In genomic region chr17:85607556-85608365, GRCm38 (mm10) we compare ENCODE assay signal across 14 mouse cellular contexts. TPM values are rescaled to one million over a fixed set of nuclear protein-coding genes. Genes with fewer than 3 reads are reported as not detected.
A peak's percentile ranks its signal among the peaks of the same experiment; 100 is the strongest.
DNase-seq lines count a peak whose midpoint lies in the region; ATAC-seq lines count a peak whose summit lies in the region.
"Had no signal": no experiment of that assay in that cellular context is flagged by ENCODE, and none has a peak within 500 bp of the region (broad histone marks: within the 10 kb centered on the region; RNA-seq: fewer than 3 reads in every experiment).

No protein-coding gene starts in this region.

- peaks cover 98% of the 10 kb centered on the region for H3K27me3 ChIP-seq in embryonic facial prominence, embryonic 10.5 days (replicated peaks; ENCODE audit: low read depth, poor library complexity, severe bottlenecking)
- peaks cover 76% of the 10 kb centered on the region for H3K27me3 ChIP-seq in forebrain, embryonic 16.5 days (replicated peaks; ENCODE audit: control insufficient read depth, insufficient read depth, low read length)
- H3K27me3 ChIP-seq in midbrain, embryonic 16.5 days (ENCODE audit: control insufficient read depth, insufficient read depth, low read depth, low read length), result peaks cover 72% of the 10 kb centered on the region
- peaks cover 86% of the 10 kb centered on the region for H3K27me3 ChIP-seq in kidney, embryonic 14.5 days (ENCODE audit: control insufficient read depth, insufficient read depth, low read length)

- H3K36me3 ChIP-seq in embryonic facial prominence, embryonic 10.5 days (replicated peaks), result no peaks in the 10 kb centered on the region
- H3K36me3 ChIP-seq in forebrain, embryonic 16.5 days (ENCODE audit: control insufficient read depth, insufficient read depth), result no peaks in the 10 kb centered on the region
- no peaks in the 10 kb centered on the region for H3K36me3 ChIP-seq in midbrain, embryonic 16.5 days (ENCODE audit: control insufficient read depth, insufficient read depth, low read length)
- no peaks in the 10 kb centered on the region for H3K36me3 ChIP-seq in kidney, embryonic 14.5 days (ENCODE audit: control insufficient read depth, insufficient read depth, low read length)
- H3K36me3 ChIP-seq: limb, embryonic 13.5 days; stomach, embryonic 15.5 days had no signal

- peaks cover 24% of the 10 kb centered on the region for H3K4me1 ChIP-seq in embryonic facial prominence, embryonic 10.5 days
- peaks cover 18% of the 10 kb centered on the region for H3K4me1 ChIP-seq in forebrain, embryonic 16.5 days (replicated peaks; ENCODE audit: control insufficient read depth, insufficient read depth, low read length)
- H3K4me1 ChIP-seq in midbrain, embryonic 16.5 days (ENCODE audit: control insufficient read depth, insufficient read depth, low read length), result no peaks in the 10 kb centered on the region
- no peaks in the 10 kb centered on the region for H3K4me1 ChIP-seq in kidney, embryonic 14.5 days (ENCODE audit: control insufficient read depth, insufficient read depth, low read length)

- H3K4me2 ChIP-seq in forebrain, embryonic 16.5 days (ENCODE audit: low read length), result peak overlapping the region; percentile 17
- peak overlapping the region; percentile 28 for H3K4me2 ChIP-seq in midbrain, embryonic 16.5 days (ENCODE audit: low read length)
- no peak overlapping the region for H3K4me2 ChIP-seq in kidney, embryonic 14.5 days (replicated peaks; ENCODE audit: low read depth, low read length)

- WGBS in embryonic facial prominence, embryonic 10.5 days, result 1% methylated on average over 41 of the region's 41 CpGs
- WGBS in forebrain, embryonic 16.5 days, result 9% methylated on average over 41 of the region's 41 CpGs
- 2% methylated on average over 41 of the region's 41 CpGs for WGBS in midbrain, embryonic 16.5 days
- WGBS in kidney, embryonic 14.5 days, result 1% methylated on average over 41 of the region's 41 CpGs

- H3K9ac ChIP-seq in forebrain, embryonic 16.5 days (replicated peaks; ENCODE audit: low read depth, low read length), result 0 out of 2 replicates have a peak overlapping the region, but pooled peaks have one; percentile 2
- H3K9ac ChIP-seq in midbrain, embryonic 16.5 days (ENCODE audit: low read depth, low read length), result peak overlapping the region; percentile 26; the same call in 1 of the 2 replicates
- H3K9ac ChIP-seq in kidney, embryonic 14.5 days (ENCODE audit: low read depth, low read length), result no peak overlapping the region
- H3K9ac ChIP-seq: limb, embryonic 13.5 days; stomach, embryonic 15.5 days had no signal

- H3K9me3 ChIP-seq in embryonic facial prominence, embryonic 10.5 days, result no peaks in the 10 kb centered on the region
- H3K9me3 ChIP-seq in forebrain, embryonic 16.5 days (ENCODE audit: control insufficient read depth, low read length), result no peaks in the 10 kb centered on the region
- H3K9me3 ChIP-seq in midbrain, embryonic 16.5 days (replicated peaks; ENCODE audit: control insufficient read depth, low read length, poor library complexity, severe bottlenecking), result no peaks in the 10 kb centered on the region
- H3K9me3 ChIP-seq in kidney, embryonic 14.5 days (ENCODE audit: control insufficient read depth, low read length), result no peaks in the 10 kb centered on the region
- H3K9me3 ChIP-seq: limb, embryonic 13.5 days; stomach, embryonic 15.5 days had no signal

- peak; percentile 33 for DNase-seq in R1 (ENCODE audit: low read depth, low spot score)
- DNase-seq in embryonic facial prominence, embryonic 10.5 days (ENCODE audit: low spot score), result peak; percentile 66
- no peak for DNase-seq in spleen, postnatal 14 days (ENCODE audit: low spot score in 2 of 2)
- no peak for DNase-seq in kidney, postnatal 36 days
- DNase-seq: cerebellum, adult 11 months; heart, postnatal 14 days; layer of hippocampus, postnatal 36 days; lung, postnatal 4 days had no signal

- ATAC-seq in forebrain, embryonic 16.5 days, result no peak
- no peak for ATAC-seq in midbrain, embryonic 16.5 days
- ATAC-seq in kidney, embryonic 14.5 days (ENCODE audit: low FRiP score, low TSS enrichment), result no peak

- peak overlapping the region; percentile 76 for H3K27ac ChIP-seq in embryonic facial prominence, embryonic 10.5 days (replicated peaks)
- no peak overlapping the region for H3K27ac ChIP-seq in forebrain, embryonic 16.5 days (ENCODE audit: low read length)
- H3K27ac ChIP-seq in midbrain, embryonic 16.5 days (ENCODE audit: low read length), result peak overlapping the region; percentile 56
- H3K27ac ChIP-seq in kidney, embryonic 14.5 days (ENCODE audit: low read depth, low read length), result no peak overlapping the region
- H3K27ac ChIP-seq: limb, embryonic 13.5 days; stomach, embryonic 15.5 days had no signal

- peak overlapping the region; percentile 47 for H3K4me3 ChIP-seq in embryonic facial prominence, embryonic 10.5 days
- no peak overlapping the region for H3K4me3 ChIP-seq in forebrain, embryonic 16.5 days (replicated peaks; ENCODE audit: low read length)
- no peak overlapping the region for H3K4me3 ChIP-seq in midbrain, embryonic 16.5 days (ENCODE audit: low read depth, low read length)
- no peak overlapping the region for H3K4me3 ChIP-seq in kidney, embryonic 14.5 days (ENCODE audit: low read length)
- H3K4me3 ChIP-seq: limb, embryonic 13.5 days; stomach, embryonic 15.5 days had no signal

RNA-seq across cellular contexts. Expression of gene Six3, which starts 5.6 kb away (rescaled TPM):
- 8.8 and 13.1 TPM in 2 replicates for polyA plus RNA-seq in embryonic facial prominence, embryonic 10.5 days (2016; fragmentation: Nextera tagmentation; extraction: Ambion mirVana)
- 15.6 and 17.6 TPM in 2 replicates for polyA plus RNA-seq in forebrain, embryonic 16.5 days (2015; fragmentation: Nextera tagmentation; extraction: Ambion mirVana)
- polyA plus RNA-seq in midbrain, embryonic 16.5 days (2015; fragmentation: Nextera tagmentation; extraction: Ambion mirVana), result 19.1 and 24.2 TPM in 2 replicates
- not detected in 2 replicates for polyA plus RNA-seq in kidney, embryonic 14.5 days (2014; fragmentation: Nextera tagmentation; extraction: Ambion mirVana)
- polyA plus RNA-seq: limb, embryonic 13.5 days; liver, embryonic 16.5 days; stomach, embryonic 15.5 days had no signal

Comparison
In these comparisons a context has a peak if more than half of its experiments do, and no peak if none do; other contexts are left out.
1. DNase-seq: peak in R1 (single experiment) and embryonic facial prominence, embryonic 10.5 days (single experiment); none in spleen, postnatal 14 days (0 of 2) and kidney, postnatal 36 days (0 of 2).
2. H3K27ac ChIP-seq: peak in embryonic facial prominence, embryonic 10.5 days (single experiment) and midbrain, embryonic 16.5 days (single experiment); none in forebrain, embryonic 16.5 days (single experiment) and kidney, embryonic 14.5 days (single experiment).